Mouse (Mus musculus): ENCODE data around the gene Gpr62.

Gpr62 gene

DNA sequence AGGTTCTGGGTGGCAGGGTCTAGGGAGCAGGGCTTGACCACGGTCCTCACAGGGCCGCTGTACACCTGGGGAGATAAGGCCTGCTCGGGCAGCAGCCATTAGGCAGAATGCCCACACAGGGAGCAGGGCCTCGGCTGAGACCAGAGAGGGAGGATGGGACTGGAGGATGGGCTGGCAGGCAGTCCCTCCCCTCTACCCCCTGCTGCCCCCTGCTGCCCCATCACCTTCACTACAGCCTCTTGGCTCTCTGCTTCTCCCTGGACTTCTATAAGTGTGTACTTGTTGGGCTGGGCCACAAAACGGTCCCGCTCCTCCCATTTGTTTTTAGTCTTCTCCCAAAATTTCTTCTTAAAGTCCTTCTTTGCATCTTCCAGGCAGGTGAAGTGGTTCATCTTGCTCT, 8.7 kb upstream of the Gpr62 start:
- peak; percentile 87 for DNase-seq

DNA sequence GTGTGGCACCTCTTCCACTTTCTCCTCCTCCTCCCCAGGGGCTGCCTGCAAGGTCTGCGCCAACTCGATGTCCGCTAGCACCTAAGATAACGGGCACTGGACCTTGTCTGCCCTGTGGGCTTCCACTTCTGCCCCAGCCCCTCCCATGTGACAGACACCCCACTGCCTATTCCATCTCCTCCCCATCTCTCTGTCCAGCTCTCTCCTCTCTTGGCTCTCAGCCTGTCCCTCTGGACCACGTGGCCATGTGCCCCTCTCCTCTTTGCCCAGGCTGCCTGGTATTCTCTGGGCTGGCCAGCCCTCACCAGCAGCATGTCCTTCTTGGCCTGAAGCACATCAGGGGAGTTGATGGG, 8.0 kb upstream of the Gpr62 start:
- peak; percentile 66 for DNase-seq

DNA sequence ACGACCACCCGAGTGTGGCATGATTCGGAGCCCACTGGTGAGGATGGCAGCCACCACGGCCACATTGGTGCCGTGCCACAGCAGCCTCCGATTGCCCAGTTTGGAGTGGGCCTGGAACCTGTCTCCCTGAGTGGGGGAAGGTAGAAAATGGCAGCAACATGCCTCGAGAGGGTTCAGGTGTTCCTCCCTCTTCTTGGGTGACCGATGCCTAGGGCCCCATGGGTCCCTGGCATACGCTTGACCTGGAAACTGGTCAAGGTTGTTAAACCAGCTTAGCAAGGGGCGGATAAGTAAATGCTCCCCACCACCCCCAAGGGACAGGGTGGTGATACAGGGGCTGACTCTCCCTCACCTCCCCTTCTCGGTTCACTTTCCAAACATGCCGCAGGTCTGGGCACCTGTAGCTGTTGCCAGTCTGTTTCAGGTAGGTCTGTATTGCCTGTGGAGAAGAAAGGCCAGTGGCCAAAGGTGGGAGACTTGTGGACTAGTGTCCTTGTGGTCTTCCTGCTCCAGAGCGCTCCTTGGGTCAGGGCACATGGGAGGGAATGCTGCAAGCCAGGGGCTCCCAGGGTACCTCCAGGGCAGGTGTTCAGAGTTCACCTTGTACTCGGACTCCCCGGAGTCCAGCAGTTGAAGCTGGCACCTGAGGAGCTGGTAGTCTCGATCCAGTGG, 7.5 kb upstream of the Gpr62 start:
- DNase-seq, result peak; percentile 65

DNA sequence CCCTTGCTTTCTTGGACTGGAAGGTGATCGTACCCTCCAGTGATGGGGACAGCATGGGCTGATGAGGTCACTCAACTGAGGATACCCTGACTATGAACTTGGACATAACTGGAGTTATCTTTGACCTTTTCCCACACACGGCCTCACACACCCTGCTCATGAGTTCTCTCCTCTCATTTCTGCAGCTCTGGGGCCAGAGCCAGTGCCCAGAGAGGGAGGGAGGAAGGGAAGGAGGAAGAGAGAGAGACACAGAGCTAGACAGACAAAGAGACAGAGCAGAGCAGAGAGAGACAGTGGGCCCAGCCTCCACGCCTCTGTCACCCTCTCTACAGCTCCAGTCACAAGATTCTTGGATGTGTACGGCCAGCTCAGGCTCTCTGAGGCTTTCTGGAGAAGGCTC, 6.6 kb upstream of the Gpr62 start:
- peak; percentile 66 for DNase-seq

DNA sequence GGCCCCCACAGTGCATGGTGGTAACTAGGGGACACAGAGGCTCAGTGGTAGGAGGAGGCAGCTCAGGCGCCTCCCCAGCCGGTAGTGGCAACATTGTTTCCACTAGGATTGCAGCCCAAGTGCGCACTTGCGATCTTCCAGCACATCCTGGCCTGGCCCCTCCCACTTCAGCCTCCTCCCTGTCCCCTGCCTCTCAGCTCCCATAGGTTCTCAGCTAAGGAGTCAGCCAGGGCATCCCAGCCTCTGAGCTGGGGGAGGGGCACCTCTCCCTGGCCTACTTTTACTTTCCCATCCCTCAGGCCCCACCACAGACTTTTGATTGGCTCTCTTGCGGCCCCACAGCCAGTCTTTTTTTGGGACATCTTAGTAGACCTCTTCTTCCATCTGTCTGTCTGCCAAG, 6.2 kb upstream of the Gpr62 start:
- no peak for DNase-seq

DNA sequence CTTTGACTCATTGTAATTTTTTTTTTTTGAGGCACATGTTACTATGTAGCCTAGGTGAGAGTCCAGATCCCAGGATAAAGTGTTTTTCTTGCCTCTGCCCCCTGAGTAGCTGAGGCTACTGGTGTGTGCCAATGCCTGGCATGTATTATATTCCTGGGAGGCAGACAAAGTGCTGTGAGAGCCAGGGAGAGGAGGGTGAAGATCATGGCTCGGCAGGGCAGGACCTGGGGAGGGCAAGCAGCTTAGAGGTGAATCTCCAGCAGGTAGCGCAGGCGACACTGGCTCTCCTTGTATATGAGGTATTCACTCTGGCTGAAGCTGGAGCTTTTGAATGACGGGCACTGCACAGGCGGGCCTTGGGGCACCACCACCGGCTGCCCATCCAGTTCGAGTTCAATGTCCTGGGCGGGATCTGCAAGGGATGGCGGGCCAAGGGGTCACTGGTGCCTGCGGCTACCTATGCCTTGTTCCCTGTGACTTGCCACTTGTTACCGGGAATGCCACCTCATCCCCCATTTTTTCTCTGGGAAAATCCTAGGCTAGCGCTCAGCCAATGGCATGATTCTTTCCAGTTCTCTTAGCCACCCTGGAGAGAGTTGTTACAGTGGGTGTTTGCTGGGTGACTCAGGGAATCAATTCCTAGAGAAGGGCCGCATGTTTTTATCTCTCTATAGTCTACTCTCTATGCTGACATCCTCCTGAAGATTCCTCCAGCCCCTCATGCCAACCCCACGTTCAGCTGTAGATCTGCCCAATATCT, 5.4 kb upstream of the Gpr62 start:
- peak; percentile 41 for DNase-seq

DNA sequence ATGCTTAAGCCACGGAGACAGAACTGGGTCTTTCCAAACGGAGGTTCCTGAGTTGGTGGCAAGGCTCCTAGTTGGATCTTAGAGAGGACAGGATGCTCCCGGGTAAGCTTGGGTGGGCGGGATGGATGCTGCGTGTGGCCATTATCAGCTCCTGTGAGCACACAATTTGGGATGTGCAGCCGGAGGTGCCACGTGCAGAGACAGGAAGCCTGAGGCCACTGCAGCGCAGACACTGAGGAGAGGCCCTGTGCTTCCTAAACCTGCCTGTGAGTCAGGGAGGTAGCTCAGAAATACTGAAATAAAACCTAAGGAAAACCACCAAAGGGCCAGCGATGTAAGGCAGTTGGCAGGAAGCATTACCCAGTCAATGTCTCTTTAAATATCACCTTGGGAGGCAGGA, 4.0 kb upstream of the Gpr62 start:
- DNase-seq, result no peak

DNA sequence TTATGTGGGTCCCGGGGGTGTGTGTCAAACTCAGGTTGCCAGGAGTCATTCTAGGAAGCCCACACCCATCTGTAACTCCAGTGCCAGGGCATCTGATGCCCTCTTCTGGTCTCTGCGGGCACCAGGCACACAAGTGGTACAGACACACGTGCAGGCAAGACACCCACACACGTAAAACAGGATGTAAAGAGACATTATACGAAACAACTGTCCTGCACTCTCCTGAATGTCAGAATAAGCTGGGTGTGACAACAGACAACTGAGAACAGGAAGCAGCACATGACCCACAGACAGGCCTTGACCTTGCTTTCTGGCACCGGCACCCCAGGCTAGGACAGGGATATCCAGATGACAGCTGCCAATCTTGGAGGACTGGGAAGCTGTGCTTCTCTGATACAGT, 3.6 kb upstream of the Gpr62 start:
- DNase-seq, result peak; percentile 48

DNA sequence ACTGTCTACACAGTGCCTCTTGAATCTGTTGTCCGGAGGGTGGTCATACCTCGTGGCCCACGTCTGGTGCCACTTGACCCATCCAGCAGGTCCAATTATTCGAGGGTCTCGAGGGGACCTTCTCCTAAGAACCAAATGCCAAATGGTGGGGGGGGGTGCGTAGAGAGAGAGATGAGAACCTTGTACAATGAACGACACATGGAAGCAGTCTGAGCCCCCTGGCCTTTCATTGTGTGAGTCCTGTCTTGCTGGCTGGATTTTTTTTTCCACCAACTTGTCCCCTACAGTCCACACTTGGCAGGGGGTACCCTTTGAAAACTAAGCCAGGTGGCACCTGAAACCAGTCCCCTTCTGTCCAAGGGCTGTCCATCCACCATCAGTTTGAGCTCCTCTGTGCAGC, 2.0 kb upstream of the Gpr62 start:
- peak; percentile 55 for DNase-seq

DNA sequence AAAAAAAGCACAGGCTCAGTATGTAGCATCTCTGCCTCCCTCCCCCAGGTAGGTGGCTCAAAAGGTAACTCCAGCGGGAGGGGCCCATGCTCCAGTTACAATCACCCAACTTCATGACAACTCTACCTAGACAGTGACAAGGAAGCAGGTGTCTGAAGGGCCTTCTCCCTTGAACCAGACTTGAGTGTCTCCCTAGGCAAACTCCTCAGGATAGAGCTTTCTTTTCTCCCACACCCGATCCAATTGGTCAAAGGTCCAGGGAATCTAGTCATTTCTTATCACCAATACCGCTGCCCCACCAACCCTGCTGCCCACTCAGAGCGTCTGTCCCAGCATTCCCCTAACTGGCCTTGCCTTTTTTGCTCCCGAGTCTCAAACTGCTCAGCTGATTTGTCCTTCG, 983 bp upstream of the Gpr62 start:
- DNase-seq, result peak; percentile 60

DNA sequence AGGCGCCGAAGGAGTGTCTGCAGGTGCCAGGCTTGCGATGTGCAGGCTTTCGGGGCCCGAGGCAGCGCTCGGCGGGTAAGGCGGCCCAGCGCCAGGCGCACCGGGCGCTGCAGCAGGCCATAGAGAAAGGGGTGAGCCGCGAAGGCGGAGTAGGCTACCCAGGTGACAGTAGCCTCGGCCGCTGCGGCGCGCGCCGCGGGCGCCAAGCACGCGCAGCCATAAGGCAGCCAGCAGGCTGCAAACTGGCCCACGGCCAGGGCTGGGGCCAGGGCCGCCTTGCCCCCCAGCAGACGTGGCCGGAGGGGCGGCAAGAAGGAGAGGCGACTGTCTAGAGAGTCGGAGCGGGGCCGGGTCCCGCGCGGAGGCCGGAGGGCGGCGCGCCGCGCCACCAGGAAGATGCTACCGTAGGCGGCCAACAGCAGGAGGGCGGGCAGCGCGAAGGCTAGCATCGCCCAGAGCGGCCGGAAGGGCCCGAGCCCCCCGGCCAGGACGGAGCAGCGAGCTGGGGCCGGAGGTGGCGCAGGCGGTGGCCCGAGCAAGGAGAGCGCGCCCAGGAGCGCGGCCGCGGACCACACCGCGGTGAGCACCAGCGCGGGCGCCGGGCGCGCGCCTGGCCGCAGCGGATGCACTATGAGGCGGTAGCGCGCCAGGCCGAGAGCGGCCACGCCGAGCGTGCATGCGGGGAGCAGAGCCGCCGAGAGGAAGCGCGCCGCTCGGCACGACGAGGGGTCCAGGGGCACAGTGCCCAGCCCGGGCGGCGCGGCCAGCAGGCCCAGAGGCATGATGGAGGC, 792 bp downstream of the Gpr62 start:
- peak; percentile 91 for DNase-seq

DNA sequence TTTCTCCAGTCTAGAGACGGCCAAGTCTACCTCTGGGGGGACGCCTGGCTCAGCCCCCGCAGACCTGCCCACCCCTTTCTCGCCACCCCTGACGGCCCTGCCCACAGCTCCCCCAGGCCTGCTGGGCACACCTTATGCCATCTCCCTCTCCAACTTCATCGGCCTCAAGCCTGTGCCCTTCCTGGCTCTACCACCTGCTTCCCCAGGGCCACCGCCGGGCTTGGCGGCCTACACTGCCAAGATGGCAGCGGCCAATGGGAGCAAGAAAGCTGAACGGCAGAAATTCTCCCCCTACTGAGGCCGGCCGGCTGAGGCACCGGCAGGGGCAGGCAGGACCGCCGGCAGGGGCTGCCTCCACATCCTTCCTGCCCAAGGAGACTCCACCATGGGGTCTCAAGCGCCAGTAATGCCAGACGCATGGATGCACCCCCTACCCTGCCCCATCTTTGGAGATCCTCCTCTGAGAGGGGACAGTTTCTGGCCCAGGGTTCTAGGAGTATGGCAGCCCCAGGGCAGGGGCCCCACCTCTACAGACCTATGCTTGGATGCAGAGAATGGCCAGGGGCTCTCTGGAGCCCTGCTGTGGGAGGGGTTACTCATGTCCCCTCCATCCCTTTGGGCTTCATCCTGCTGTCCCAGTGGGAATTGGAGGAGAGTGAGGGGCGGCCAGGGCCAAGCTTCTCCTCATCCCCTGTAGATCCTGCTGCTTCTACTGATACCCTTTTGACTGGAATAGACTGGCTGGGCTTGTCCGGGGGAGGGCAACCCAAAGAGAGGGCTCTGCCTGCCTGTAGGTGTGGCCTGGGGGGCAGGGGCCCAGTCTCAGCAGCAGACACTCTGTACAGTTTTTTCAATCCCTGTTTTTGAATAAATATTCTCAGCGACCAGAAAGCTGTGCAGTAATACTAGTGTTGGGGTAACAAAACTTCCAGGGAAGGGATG, 2.3 kb downstream of the Gpr62 start:
- DNase-seq, result peak; percentile 92

DNA sequence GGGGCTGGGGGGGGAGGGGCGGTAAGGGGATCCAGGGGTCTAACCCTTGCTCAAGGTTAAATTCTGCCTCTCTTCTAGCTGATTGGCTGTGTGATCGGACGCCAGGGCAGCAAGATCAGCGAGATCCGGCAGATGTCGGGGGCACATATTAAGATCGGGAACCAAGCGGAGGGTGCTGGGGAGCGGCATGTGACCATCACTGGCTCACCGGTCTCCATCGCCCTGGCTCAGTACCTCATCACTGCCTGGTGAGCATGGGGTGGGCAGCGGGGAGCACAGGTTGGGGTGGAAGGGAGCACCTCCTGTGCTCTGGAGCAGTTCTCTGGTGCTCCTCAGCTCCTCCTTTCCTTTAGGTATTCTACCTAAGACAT, 3.3 kb downstream of the Gpr62 start:
- DNase-seq, result no peak

DNA sequence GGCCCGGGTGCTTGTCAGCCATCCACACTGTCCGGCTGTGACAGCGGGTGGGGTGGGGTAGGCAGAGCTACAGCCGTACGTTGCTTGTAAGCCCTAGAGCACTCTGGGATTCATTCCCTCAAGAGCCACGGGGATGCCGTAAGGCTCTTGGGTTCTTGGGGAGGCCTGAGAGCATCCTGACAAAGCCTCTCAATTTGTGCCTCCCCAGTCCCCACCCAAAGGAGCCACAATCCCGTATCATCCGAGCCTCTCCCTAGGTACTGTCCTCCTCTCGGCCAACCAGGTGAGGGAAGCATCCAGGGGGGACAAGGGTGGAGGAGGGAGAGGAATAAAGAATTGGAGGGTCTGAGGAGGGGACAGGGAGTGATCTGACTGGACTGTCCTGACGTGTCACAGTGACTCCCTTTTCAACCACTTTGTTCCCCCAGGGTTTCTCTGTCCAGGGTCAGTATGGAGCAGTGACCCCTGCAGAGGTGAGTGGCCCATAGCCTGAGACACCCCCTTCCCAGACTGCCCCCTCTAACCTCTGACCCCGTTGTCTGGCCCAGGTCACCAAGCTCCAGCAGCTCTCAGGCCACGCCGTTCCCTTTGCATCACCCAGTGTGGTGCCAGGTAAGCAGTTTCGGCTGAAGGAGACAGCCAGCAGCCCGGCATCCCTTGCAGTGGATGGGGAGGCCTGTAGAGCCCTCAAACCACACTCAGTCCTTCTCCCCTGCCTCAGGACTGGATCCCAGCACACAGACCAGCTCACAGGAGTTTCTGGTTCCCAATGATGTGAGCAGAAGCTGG, 3.9 kb downstream of the Gpr62 start:
- peak; percentile 72 for DNase-seq

DNA sequence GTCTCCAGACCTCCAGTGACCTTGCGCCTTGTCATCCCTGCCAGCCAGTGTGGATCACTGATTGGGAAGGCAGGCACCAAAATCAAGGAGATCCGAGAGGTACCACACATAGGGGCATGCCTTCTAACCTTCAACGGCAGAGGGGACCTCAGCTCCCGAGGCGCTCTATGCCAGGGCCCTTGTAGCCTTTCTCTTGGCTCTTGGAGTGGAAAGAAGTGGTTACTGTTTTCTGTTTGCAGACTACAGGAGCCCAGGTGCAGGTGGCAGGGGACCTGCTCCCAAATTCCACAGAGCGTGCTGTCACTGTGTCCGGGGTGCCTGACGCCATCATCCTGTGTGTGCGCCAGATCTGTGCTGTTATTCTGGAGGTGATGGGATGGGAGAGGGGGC, 4.7 kb downstream of the Gpr62 start:
- peak; percentile 74 for DNase-seq

DNA sequence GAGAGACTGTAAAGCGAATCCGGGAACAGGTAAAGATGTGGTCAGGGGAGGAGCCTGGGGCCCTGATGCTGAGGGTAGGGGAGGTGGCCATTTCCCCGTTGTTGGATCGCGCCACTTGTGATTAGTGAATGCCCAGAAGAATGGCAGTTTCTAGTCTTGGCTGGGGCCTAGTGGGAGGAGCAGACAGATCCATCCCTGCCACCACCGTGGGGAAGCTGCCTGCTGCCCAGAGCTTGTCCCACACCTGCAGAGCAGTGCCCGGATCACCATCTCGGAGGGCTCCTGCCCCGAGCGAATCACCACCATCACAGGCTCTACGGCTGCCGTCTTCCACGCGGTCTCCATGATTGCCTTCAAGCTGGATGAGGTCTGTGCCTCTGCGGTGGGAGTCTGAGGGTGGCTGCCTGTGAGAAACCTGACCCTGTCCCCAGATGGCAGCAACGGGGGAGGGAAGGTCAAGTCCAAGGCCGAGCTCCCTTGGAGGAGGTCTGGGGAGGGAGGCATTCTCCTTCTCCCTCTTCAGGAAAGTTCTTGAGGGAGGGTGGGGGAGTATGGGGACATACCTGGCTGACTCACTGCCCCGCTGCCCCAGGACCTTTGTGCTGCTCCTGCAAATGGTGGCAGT, 5.2 kb downstream of the Gpr62 start:
- DNase-seq, result peak; percentile 87

DNA sequence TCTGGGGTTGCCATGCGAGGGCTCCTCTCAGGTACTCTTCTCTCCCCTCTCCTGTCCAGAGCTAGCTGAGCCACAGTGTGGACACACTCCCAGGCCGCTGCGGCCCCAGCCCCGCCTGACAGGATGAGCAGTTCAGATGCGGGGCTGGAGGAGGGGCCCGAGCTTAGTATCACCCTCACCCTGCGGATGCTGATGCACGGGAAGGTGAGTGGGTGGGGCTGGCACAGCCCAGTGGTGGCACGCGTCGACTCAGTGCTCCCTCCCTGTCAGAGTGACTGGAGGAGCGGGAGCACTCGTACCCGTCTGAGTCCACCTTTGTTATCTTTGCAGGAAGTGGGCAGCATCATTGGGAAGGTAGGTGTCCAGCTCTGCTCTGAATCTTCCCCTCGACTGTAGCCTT, 5.8 kb downstream of the Gpr62 start:
- DNase-seq, result peak; percentile 76

DNA sequence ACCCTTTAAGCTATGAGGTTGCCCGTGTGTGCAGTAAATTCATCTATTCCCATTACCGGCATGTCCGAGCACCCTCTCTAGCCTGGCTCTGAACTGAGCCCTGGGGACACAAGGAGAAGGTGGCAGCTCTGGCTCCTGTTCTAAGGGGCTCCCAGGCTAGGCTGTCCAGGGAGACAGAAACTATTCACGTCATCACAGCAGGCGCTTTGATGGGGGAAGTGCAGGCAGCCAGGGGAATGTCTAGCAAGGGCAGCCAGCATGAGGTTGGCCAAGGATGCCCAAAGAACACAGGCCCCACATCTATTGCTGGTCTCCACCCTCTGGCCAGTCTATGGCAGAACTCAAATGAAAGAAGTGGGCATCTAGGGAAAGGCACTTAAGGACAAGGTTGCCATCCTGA, 7.8 kb downstream of the Gpr62 start:
- DNase-seq, result no peak

DNA sequence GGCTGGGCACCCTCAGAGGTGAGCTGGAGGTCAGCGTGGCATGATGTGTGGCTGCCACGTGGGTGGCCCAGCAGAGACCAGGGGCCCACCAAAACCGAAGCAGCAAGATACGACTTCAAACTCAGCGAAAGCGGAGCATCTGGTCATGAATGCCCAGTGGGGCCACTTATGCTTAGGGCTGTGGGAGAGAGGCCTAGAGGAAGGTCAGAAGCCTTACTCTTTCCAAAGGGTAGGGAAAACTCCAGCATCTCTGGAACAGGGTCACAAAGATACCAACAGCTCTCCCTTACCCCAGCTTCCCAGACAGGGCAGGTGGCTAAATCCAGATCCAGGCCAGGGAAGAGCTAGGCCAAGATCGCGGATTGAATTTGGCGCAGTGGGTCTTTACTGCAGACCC, 8.6 kb downstream of the Gpr62 start:
- DNase-seq, result no peak

DNA sequence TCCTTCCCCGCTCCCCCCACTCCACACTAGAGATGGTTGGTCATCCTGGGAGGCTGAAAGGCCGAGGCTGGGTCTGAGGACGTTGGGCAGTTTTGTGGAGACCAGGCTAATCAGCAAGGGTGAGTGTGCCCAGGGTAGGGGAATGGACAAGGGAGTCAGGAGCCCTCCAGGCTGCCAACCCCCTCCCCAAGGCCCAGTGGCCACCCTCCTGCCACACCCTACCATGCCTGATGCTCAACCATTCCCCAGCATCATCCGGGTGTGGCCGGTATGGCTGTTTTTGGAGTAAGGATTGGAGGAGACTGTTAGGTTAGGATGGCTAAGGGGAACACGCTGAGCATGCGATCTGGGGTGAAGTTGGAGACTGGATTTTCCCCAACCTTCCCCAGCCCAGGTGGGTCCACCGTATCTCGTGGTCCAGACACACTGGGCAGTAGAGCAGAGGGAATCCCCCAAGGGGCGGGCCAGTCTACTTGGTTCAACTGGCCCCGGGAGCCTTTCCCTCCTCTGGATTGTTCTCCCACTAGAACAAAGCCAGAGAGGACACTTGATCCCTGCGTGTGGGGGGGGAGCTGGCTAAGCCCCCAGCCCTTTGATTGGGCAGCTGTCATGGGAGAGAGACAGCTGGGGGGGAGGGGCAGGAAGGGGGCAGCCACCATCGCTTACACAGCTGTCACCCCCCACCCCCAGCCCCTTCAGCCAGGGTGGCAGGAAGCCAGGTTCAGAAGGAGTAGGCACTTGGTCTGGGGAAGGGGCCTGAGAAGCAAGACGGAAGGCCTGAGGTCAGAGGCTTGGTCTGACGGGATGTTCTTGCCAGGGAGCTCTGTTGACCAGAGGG, 9.2 kb downstream of the Gpr62 start:
- peak; percentile 65 for DNase-seq

Data from cerebellum, adult 9-10 months (tissue).